10 mouse cellular contexts compared by ENCODE assay signal in genomic region chr9:47279410-47279809, GRCm38 (mm10).
DNase-seq lines count a peak whose midpoint lies in the region; ATAC-seq and TF ChIP-seq lines count a peak whose summit lies in the region.
"Had no signal": no experiment of that assay in that cellular context is flagged by ENCODE, and none has a peak within 500 bp of the region (broad histone marks: within the 10 kb centered on the region; RNA-seq: fewer than 3 reads in every experiment).

No protein-coding gene starts in this region.

- intact Hi-C loops in heart, postnatal 25 days (cut with DNase I), result no loop called here

- no peaks in the 10 kb centered on the region for H3K9me3 ChIP-seq in heart, embryonic 13.5 days
- no peaks in the 10 kb centered on the region for H3K9me3 ChIP-seq in liver, postnatal 0 days (ENCODE audit: low read length)
- H3K9me3 ChIP-seq in forebrain, postnatal 0 days (ENCODE audit: low read length), result no peaks in the 10 kb centered on the region
- H3K9me3 ChIP-seq: liver, embryonic 13.5 days had no signal

- H3K27me3 ChIP-seq in heart, embryonic 13.5 days (replicated peaks), result peaks cover 19% of the 10 kb centered on the region; the same call in 1 of the 2 replicates
- no peaks in the 10 kb centered on the region for H3K27me3 ChIP-seq in liver, postnatal 0 days (ENCODE audit: insufficient read depth, low read length)
- H3K27me3 ChIP-seq in forebrain, postnatal 0 days (ENCODE audit: insufficient read depth, low read length), result no peaks in the 10 kb centered on the region
- H3K27me3 ChIP-seq: liver, embryonic 13.5 days had no signal

- no peak overlapping the region for H3K9ac ChIP-seq in heart, embryonic 13.5 days
- H3K9ac ChIP-seq in liver, postnatal 0 days (replicated peaks), result no peak overlapping the region
- H3K9ac ChIP-seq in forebrain, postnatal 0 days, result no peak overlapping the region
- H3K9ac ChIP-seq: liver, embryonic 13.5 days had no signal

- TF ChIP-seq CTCF in liver, postnatal 0 days (IDR thresholded peaks at IDR 0.05; ENCODE audit: low read depth), result no peak
- TF ChIP-seq CTCF in forebrain, postnatal 0 days (IDR thresholded peaks at IDR 0.05; ENCODE audit: low read depth), result no peak

- DNase-seq in heart, postnatal 25 days (ENCODE audit: low spot score), result no peak
- DNase-seq in liver, postnatal 0 days, result peak; percentile 56
- no peak for DNase-seq in liver
- peak; percentile 20 for DNase-seq in adrenal gland, postnatal 25 days
- DNase-seq in forebrain, postnatal 0 days, result peak; percentile 27
- no peak for DNase-seq in thymus, postnatal 4 days
- DNase-seq in right cerebral cortex, adult 18-20 months, result no peak
- DNase-seq: liver, embryonic 13.5 days; right cerebral cortex, postnatal 25 days had no signal

- WGBS in heart, embryonic 13.5 days, result 70% methylated on average over 6 of the region's 6 CpGs
- WGBS in liver, postnatal 0 days (ENCODE audit: insufficient replicate concordance), result 64% methylated on average over 6 of the region's 6 CpGs
- WGBS in forebrain, postnatal 0 days, result 31% methylated on average over 6 of the region's 6 CpGs

- no peak overlapping the region for H3K4me2 ChIP-seq in heart, embryonic 13.5 days
- H3K4me2 ChIP-seq in liver, postnatal 0 days (ENCODE audit: low read depth, low read length), result no peak overlapping the region
- no peak overlapping the region for H3K4me2 ChIP-seq in forebrain, postnatal 0 days (ENCODE audit: low read depth)
- H3K4me2 ChIP-seq: liver, embryonic 13.5 days had no signal

- no peaks in the 10 kb centered on the region for H3K36me3 ChIP-seq in heart, embryonic 13.5 days
- H3K36me3 ChIP-seq in liver, postnatal 0 days (replicated peaks; ENCODE audit: insufficient read depth, low read length), result no peaks in the 10 kb centered on the region
- H3K36me3 ChIP-seq in forebrain, postnatal 0 days (ENCODE audit: insufficient read depth), result no peaks in the 10 kb centered on the region
- H3K36me3 ChIP-seq: liver, embryonic 13.5 days had no signal

- no peak overlapping the region for H3K4me3 ChIP-seq in heart, embryonic 13.5 days
- H3K4me3 ChIP-seq in liver, postnatal 0 days (ENCODE audit: low read depth, low read length), result no peak overlapping the region
- H3K4me3 ChIP-seq in forebrain, postnatal 0 days (ENCODE audit: low read depth, low read length), result no peak overlapping the region
- H3K4me3 ChIP-seq: liver, embryonic 13.5 days had no signal

- 0 out of 2 replicates have a peak overlapping the region, but pooled peaks have one; percentile 5 for H3K27ac ChIP-seq in heart, embryonic 13.5 days (replicated peaks)
- H3K27ac ChIP-seq in liver, postnatal 0 days (ENCODE audit: low read depth), result no peak overlapping the region
- H3K27ac ChIP-seq in forebrain, postnatal 0 days (ENCODE audit: low read depth, low read length), result no peak overlapping the region
- H3K27ac ChIP-seq: liver, embryonic 13.5 days had no signal

- TF ChIP-seq EP300 in liver, postnatal 0 days (IDR thresholded peaks at IDR 0.05; ENCODE audit: low read depth), result no peak

- no peak for ATAC-seq in heart, embryonic 13.5 days (ENCODE audit: extremely low read depth, insufficient number of reproducible peaks, low FRiP score, low TSS enrichment)
- peak; percentile 74 for ATAC-seq in liver, postnatal 0 days
- no peak for ATAC-seq in forebrain, postnatal 0 days

- peaks cover 28% of the 10 kb centered on the region for H3K4me1 ChIP-seq in heart, embryonic 13.5 days
- H3K4me1 ChIP-seq in liver, postnatal 0 days (ENCODE audit: insufficient read depth), result peaks cover 2% of the 10 kb centered on the region; the same call in 1 of the 2 replicates
- 0 out of 2 replicates have a peak, but pooled peaks cover 4% of the 10 kb centered on the region for H3K4me1 ChIP-seq in forebrain, postnatal 0 days (ENCODE audit: insufficient read depth)
- H3K4me1 ChIP-seq: liver, embryonic 13.5 days had no signal

Comparison
In these comparisons a context has a peak if more than half of its experiments do, and no peak if none do; other contexts are left out.
1. DNase-seq: peak in liver, postnatal 0 days (single experiment), adrenal gland, postnatal 25 days (single experiment) and forebrain, postnatal 0 days (single experiment); none in heart, postnatal 25 days (single experiment), liver (single experiment), thymus, postnatal 4 days (single experiment) and right cerebral cortex, adult 18-20 months (single experiment).